Mouse (Mus musculus) embryo, embryonic 11 days (tissue): Measurements from ENCODE around the gene Pnkp.

ENCODE experiments used
- DNase-seq: peaks from one replicate; pipeline ENCODE4 v3.0.0-alpha.2; 2015

Gene Pnkp

GRCm38 (mm10) chr7:44853596-44854355 is 3.2 kb upstream of the Pnkp start:
- no peak for DNase-seq

- peak; percentile 88 for DNase-seq
These were observed 2.4 kb upstream of the Pnkp start for GRCm38 (mm10) chr7:44854356-44855031.

DNA sequence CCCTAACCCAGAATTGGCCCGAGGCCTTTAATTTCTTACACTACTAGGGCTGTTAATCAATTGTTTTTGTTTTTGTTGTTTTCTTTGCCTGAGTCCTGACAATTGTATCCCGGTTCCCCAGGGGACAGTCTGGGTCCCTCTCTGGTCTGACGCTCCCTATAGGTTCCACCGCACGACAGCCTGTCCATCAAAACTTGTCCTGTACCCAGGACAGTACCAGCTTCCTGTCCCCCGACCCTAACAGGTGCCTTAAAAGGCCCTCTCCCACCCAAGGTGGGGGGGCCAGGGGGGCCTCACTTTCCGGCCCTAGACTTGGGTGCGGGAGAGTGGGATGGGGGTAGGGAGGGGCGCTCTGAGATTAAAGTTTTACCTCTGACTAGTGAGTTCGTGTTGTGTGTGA is 1.9 kb upstream of the Pnkp start:
- no peak for DNase-seq

DNA sequence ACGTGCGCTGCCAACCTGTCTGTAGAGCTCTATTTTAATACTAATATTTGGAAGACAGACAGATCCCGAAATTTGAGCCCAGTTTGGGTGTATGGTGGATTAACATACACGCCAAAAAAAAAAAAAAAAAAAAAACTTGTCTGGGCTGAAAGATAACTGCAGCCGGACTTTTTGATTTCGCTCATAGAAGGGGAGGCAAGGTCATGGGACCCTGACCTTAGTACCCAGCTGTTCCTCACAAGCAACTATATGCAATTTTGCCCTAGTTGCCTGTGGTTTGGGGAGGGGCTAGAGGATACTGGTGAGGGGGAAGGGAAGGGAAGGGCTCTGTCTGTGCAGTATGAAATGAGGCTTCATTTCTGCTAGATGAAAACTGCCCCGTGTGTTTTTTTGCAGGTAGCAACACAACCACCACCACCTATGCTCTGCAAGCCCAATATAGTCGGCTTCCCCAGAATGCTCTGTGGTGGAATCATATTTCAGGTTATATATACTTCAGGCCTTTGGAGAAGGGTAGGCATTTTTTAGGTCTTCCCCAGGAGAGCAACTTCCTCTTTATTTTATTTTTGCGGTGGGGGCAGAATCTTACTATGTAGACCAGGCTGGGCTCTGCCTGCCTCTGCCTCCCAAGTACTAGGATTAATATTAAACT is 548 bp upstream of the Pnkp start:
- no peak for DNase-seq

GRCm38 (mm10) chr7:44857905-44858304 is 966 bp downstream of the Pnkp start:
- peak; percentile 59 for DNase-seq

DNA sequence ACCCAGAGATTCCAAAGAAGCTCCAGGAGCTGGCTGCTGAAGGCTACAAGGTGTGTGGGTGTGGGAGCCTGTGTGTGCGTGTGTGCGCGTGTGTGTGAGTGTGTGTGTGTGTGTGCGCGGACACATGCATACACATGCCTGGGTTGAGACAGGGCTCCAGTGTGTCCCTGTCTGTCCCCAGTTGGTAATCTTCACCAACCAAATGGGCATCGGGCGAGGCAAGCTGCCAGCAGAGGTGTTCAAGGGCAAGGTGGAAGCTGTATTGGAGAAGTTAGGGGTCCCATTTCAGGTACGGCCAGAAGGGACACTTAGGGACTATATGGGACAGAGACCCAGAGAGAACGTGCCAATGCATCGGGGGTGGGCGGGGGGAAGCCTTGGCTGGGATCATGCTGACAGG is 3.0 kb downstream of the Pnkp start:
- DNase-seq = no peak

DNA sequence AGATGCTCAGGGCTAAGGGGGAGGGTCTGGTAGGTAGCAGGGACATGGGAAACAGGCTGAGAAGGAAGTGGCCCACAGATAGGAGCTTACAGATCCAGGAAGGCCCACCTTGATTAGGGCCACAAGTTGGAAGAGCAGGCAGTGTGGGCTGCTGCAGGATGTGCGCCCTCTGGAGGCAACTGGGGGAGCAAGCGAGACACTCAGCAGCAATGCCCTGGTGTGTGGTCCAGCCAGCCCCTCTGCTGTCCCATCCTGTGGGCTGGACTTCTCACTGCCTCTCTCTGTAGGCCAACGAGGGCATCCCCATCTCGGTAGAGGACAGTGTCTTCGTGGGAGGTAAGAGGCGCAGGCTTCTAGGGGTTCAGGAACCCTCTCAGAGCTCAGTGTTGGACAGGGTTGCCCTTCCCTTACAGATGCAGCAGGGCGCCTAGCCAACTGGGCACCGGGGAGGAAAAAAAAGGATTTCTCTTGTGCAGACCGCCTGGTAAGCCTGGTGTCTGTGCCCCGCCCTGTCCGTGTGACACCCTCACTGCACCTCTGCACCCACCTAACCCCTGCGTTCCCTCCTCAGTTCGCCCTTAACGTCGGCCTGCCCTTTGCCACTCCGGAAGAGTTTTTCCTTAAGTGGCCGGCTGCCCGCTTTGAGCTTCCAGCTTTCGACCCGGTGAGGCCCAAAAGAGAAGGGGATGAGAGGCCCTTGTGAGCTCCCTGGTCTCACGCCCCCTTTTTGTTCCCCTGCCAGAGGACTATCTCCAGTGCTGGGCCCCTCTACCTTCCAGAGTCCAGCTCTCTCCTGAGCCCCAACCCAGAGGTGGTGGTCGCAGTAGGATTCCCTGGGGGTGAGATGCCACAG is 3.9 kb downstream of the Pnkp start:
- peak; percentile 84 for DNase-seq

- DNase-seq = no peak
These were observed 4.5 kb downstream of the Pnkp start for GRCm38 (mm10) chr7:44861429-44861816.

GRCm38 (mm10) chr7:44862434-44862833 is 5.5 kb downstream of the Pnkp start:
- DNase-seq = no peak

DNA sequence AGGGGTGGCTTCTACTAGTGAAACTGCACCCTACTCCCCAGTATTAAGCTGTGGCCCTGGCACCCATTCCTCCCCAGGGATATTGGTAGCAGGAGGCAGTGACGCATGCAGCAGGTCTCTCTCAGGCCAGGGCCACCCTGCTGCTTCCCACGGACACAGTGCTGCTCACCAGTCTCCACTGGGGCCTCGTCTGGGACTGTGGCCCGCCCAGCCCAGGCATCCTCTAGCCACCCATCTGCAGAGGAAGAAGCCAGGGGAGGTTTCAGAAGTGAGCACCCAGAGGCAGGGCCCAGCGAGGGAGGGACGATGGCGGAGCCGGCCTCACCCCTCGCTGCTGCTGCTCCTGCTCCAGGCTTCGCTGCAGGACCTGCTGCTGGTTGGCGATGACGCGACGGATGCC is 6.3 kb downstream of the Pnkp start:
- DNase-seq = no peak

DNA sequence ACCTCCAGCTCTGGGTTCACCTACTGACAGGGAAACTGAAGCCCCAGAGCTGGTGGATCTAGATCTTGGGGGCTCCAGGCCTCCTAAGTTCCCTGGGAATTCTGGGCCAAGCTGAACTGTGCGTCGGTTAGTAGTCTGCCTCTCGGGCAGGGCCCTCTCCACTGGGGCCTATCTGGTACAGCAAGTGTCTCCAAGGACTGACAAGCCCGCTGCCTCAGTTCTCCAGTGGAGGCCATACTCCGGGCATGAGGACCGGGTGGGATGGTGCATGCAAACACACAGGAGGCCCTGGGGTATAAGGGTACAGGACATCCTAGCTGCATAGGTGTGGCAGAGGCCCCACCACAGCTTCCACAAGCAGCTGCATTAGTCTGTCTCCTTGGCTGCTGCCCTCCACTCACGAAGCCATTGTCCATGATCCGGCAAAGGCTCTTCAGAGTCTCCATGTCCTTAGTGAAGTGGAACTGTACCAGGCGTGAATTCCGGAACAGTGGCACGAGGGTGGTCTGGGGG is 7.1 kb downstream of the Pnkp start:
- no peak for DNase-seq

DNA sequence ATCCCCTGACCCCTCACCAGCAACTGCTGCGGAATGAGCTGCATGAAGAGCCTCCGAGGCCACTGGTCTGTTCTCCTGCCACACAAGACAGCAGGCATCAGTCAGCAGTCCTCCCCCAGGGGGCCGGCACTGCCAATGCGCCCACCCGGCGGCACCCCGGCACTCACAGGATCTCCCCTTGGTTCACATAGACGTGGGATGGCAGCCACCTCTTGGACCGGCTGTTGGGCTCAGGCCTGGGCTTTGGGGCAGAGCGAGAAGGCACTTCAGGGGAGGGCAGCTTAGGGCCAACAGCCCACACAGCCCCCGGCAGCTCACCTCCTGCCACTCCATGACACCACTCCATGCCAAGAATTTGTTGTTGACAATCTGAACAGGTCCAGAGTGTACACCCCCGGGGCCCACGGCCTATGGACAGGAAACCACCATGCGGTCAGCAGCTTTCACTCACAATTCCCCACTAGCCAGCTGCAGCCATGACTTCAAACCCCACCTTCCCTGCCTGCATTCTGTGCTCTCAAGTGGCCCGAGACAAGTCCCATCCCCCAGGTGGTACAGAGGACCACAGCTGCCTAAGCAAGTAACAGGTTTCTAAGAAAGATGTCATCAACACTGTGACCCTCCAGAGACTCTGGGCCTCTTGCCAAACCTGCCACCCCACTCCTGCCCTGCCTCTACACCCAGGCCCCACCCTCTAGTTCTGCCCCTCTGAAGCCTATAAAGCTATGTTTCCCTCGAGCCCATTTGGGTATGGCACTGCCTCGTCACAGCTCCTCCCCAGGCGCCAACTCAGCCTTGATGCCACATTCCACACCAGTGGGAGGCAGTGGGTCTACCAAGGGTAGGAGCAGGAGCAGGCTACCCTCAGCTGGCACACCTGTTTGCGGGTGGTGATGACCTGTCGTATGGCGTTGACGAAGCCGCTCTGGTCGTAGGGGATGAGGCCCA is 7.9 kb downstream of the Pnkp start:
- no peak for DNase-seq

GRCm38 (mm10) chr7:44866276-44867009 is 9.5 kb downstream of the Pnkp start:
- DNase-seq = no peak

DNA sequence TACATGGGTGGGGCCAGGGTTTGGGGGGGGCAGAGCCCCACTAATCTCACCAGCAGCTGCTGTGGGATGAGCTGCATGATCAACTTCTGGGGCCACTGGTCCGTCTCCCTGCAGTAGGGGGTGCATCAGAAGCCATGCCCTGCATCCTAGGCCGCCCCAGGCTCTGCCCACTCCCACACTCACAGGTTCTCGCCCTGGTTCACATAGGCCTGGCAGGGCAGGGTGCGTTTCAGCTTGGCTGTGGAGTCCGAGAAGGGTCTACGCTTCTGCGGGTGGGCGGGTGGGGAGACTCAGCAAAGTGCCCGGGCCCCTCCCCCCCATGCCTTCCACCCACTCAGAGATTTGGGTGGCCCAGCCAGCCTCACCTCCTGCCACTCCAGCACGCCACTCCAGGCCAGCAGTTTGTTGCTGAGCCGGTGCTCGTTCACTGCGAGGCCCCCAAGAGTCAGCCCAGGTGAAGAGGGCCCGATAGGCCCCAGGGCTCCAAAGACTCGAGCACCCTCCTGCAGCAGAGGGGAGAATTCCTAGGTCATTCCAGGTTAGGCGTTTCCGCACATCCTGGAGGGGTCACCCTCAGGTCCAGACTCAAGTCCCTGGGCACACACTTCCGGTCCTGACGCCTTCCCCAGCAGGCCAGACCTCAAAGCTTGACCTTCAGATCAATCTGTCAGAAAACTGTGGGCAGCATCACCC is 10.2 kb downstream of the Pnkp start:
- no peak for DNase-seq

DNA sequence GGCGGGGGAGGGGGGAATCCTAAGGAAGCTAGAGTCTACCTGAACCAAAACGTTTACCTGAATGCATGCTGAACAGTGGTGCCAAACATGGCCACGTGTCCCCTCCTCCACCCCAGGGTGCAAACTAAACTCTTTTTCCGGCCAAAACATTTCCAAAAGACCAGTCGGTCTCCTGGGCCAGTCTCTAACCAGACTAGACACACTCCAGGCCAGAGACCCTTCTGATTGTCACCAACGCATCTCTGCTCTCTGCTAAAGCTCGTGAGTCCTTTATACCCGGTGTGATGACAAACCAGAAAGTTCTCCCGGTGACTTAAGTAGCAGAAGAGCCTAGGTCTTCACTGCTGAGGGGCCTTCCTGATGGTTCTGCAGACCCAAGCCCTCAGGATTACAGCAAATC is 10.9 kb downstream of the Pnkp start:
- DNase-seq = no peak

DNA sequence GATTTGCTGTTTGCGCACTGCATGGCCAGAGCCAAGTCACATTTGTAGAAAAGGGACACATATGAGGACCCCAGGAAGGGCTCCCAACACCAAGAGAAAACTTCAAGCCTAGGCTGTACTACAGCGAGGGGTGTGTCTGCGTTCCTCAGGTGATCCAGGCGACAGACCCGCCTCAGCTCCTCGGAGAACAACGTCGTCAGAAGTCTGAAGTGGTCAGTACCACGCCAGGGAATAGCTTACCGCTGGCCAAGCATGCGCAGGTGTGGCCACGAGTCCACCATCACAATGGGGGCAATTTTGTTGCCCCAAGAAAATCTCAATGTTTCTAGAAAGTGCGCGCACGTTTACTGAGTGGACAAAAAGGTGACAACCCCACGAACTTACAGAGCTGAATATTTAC is 11.5 kb downstream of the Pnkp start:
- DNase-seq = no peak

DNA sequence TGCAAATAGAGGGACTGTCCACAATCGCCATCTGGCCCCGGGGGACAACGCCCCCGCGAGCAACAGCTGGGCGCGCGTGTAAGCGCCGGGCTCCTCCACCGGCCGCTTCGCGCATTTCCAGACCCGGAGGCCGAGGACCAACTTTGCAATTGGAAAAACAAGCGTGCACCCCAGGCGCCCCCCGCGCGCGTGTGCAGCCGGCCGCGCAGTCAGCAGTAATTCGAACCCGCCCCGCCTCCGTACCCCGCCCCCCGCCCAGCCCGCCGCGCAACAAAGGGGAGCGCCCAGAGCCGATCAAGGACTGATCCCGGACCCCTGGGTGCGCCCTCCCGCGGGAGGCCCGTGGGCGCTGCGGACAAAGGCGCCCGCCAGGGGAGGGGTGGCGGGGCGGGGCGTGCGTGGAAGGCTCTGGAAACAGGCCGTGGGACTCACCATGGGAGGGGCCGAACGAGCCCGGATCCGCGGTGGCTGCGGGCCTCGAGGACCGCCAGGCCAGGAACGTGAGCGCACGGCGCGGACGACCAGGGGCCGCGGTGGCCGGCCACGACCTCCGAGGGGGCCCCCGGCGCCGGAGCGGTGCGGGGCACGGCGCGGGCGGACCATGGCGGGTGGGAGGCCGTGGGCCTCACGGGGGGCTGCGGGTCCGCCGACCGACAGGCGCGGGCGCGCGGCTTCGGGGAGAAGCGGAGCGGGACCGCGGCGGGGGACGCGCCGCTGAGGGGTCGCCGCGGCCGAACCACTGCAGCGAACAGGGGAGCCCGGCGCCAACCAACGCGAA is 12.2 kb downstream of the Pnkp start:
- peak; percentile 83 for DNase-seq

GRCm38 (mm10) chr7:44869697-44870528 is 13.0 kb downstream of the Pnkp start, which contains the start of gene Ptov1:
Gene Ptov1 (minus strand): TSS chr7:44869788.
- peak; percentile 95 for DNase-seq

DNA sequence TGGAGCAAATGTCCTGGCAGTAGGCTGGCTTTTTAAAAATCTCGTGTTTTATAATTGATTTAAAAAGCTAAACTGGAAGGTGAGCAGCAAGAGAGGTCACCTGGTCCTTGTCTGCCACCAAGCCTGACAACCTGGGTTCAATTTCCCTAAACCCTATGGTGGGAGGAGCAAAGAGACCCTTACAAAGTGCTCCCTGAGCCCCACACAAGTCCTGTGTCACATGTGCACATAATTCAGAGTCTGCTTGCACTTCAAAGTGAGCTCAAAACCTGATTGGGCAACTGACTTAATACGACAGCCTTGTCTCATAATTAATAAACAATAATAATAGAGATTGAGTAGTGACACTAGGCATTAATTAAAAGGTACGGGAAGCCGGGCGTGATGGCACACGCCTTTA is 13.7 kb downstream of the Pnkp start:
- DNase-seq = no peak
